Mouse (Mus musculus) midbrain, embryonic 14.5 days (tissue): ENCODE measurements around the gene Hyou1. TPM values are rescaled to one million over a fixed set of nuclear protein-coding genes. Genes with fewer than 3 reads are reported as not detected.
A peak's percentile ranks its signal among the peaks of the same experiment; 100 is the strongest.
"Not testable (repeated sequence)": the region's sequence is repeated elsewhere in the genome, so short reads cannot be mapped to it uniquely, and the experiment has no call there.

Experiments used
- ATAC-seq: fragments of 200-750 bp; cut with Nextera tagmentation; 2 replicates; pipeline ENCODE4 v1.8.0; 2017; ENCODE audit warnings: moderate number of reproducible peaks, moderate library complexity; ENCODE audit not compliant: low FRiP score, low TSS enrichment
- DNase-seq: peaks from one replicate; pipeline ENCODE4 v3.0.0-alpha.2; 2015
- H3K27ac ChIP-seq: fragments of 300-500 bp; sonication (generic); replicated peaks from 2 replicates; pipeline ENCODE4 v1.5.1; 2014; ENCODE audit warnings: mild to moderate bottlenecking, low read depth, low read length, moderate library complexity
- H3K27me3 ChIP-seq: fragments of 300-500 bp; sonication (generic); 2 replicates; pipeline ENCODE4 v1.6.1; 2014; ENCODE audit warnings: low read length, control low read depth, mixed read lengths; ENCODE audit not compliant: control insufficient read depth, insufficient read depth
- H3K36me3 ChIP-seq: fragments of 300-500 bp; sonication (generic); 2 replicates; pipeline ENCODE4 v1.6.1; 2014; ENCODE audit warnings: low read length, control low read depth; ENCODE audit not compliant: control insufficient read depth, insufficient read depth
- H3K4me1 ChIP-seq: fragments of 300-500 bp; sonication (generic); 2 replicates; pipeline ENCODE4 v1.6.1; 2014; ENCODE audit warnings: mild to moderate bottlenecking, antibody characterized with exemption, low read length, control low read depth; ENCODE audit not compliant: control insufficient read depth, insufficient read depth
- H3K4me2 ChIP-seq: fragments of 300-500 bp; sonication (generic); 2 replicates; pipeline ENCODE4 v1.6.1; 2014; ENCODE audit warnings: mild to moderate bottlenecking, low read length, moderate library complexity
- H3K4me3 ChIP-seq: fragments of 300-500 bp; sonication (generic); replicated peaks from 2 replicates; pipeline ENCODE4 v1.5.1; 2014; ENCODE audit warnings: low read depth, low read length
- H3K9ac ChIP-seq: fragments of 300-500 bp; sonication (generic); replicated peaks from 2 replicates; pipeline ENCODE4 v1.6.1; 2014; ENCODE audit warnings: mild to moderate bottlenecking, low read length, moderate library complexity
- H3K9me3 ChIP-seq: fragments of 300-500 bp; sonication (generic); 2 replicates; pipeline ENCODE4 v1.6.1; 2016; ENCODE audit warnings: low read length, control low read depth, mixed read lengths; ENCODE audit not compliant: control insufficient read depth
- WGBS: fragments of 180-500 bp; shearing (Covaris S2); extraction: QIAGEN DNeasy Blood & Tissue Kit; methylation state at CpG from one replicate; pipeline ENCODE4 v1.1.7; 2014; 5-methylcytosine and 5-hydroxymethylcytosine counted together
- polyA plus RNA-seq: library from polyadenylated mRNA; unstranded; fragments of >200 nt; fragmentation: Nextera tagmentation; extraction: Ambion mirVana; gene quantifications from 2 replicates; pipeline ENCODE4 v1.2.1, GENCODE M21; 2014

The Hyou1 gene
- polyA plus RNA-seq = 18.2 and 27.1 TPM in 2 replicates

DNA sequence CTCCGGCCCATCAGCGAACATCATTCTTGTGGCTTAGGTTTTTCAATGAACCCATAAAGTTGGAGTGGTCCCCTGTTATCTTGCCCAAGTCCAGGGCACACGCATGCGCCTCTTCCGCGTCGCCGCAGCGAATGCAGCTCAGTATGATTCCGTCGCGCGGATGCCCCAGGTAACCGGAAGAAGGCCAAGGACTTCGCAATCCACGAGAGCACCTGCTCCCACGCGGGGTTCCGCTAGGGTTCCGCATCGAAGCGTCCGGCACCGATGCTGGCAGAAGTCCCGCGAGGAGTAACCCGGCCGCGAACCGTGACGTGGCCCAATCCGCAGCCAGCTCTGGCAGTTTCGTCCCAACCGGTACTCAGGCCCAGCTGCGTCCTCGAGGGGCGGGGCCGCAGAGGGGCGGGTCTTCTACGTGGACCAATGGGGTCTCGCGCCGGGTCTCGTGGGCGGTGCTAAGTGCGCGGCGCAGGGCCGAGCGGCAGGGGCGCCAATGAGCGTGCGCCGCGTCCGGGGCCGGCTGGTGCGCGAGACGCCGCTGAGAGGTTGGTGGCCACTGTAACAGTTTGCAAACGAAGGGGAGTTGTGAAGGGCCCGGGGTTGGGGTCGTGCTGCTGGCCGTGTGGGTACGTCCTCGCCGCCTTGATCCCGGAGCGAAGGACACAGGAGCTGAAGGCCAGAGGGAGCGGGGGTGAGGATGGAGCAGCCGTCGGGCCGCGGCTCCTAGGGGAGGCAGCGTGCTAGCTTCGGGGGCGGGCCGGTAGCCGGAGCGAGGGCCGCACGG, at the start of gene Hyou1:
Hyou1 (plus strand) TSS at position 437 of the 781 bp plus-strand sequence.
- Histone ChIP-seq H3K9me3 (no peaks in the 10 kb centered on the region), H3K4me1 (peaks cover 21% of the 10 kb centered on the region), H3K4me2 (peak within 1 kb of the TSS; percentile 95), H3K27me3 (no peaks in the 10 kb centered on the region), H3K36me3 (peaks cover 36% of the 10 kb centered on the region), H3K9ac (peak within 1 kb of the TSS; percentile 91), H3K27ac (peak within 1 kb of the TSS; percentile 90), H3K4me3 (peak within 1 kb of the TSS; percentile 88)
- WGBS = under 1% methylated on average over 83 of the region's 83 CpGs
- peak; percentile 99 for DNase-seq
- ATAC-seq = peak; percentile 99

DNA sequence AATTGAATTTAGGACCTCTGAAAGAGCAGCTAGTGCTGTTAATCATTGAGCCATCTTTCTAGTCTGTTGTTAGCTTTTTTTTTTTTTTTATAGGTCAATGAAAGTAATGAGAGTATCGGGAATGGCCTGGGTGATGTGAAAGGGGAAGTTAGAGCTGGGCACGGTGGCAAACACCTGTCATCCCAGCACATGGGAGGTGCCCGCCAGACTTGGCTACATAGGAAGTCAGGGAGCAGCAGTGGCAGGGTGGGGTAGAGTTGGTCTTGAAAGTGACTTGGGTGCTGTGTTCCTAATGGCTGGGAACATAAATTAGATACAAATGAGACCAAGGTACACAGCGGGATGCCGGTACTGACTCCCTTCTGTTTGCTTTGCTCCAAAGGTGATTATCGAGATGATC, 48.6 kb upstream of the Hyou1 start:
- Histone ChIP-seq H3K27ac (no peak overlapping the region), H3K36me3 (peaks cover 42% of the 10 kb centered on the region), H3K9me3 (no peaks in the 10 kb centered on the region), H3K4me1 (peaks cover 12% of the 10 kb centered on the region), H3K4me3 (no peak overlapping the region), H3K4me2 (no peak overlapping the region), H3K27me3 (no peaks in the 10 kb centered on the region), H3K9ac (no peak overlapping the region)
- ATAC-seq = no peak
- 94% methylated on average over 6 of the region's 6 CpGs for WGBS
- no peak for DNase-seq

DNA sequence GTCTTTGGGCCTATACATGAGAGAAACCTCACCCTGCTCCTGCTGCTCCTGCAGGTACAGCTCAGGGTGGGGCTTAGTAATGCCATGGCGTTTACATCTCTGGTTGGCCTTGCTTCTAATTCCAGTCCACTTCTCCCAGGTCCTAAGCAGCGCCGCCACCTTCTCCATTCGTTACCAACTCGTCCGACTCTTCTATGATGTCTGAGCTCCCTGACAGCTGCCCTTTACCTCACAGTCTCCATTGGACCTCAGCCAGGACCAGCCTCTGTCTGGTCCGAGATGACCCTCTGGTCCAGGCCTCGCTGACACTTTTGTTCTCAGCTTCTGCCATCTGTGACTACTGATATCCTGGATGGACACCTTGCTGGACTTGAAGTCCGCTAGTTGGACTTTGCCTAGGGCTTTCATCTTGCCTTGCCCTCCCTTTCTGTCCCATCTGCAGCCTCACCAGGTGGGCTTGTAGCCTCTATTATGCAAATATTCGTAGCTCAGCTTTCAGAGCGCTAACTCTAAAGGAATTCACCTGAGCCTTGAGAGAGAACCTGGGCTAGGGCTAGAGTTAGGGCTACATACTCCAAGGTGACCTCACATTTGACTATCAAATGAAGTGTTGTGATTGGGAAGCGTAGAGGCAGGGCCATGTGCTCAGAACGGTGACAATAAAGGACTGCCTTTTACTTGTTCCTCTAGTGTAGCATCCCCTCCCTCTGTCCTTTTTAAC, 46.2 kb upstream of the Hyou1 start:
- peaks cover 47% of the 10 kb centered on the region for H3K36me3 ChIP-seq

DNA sequence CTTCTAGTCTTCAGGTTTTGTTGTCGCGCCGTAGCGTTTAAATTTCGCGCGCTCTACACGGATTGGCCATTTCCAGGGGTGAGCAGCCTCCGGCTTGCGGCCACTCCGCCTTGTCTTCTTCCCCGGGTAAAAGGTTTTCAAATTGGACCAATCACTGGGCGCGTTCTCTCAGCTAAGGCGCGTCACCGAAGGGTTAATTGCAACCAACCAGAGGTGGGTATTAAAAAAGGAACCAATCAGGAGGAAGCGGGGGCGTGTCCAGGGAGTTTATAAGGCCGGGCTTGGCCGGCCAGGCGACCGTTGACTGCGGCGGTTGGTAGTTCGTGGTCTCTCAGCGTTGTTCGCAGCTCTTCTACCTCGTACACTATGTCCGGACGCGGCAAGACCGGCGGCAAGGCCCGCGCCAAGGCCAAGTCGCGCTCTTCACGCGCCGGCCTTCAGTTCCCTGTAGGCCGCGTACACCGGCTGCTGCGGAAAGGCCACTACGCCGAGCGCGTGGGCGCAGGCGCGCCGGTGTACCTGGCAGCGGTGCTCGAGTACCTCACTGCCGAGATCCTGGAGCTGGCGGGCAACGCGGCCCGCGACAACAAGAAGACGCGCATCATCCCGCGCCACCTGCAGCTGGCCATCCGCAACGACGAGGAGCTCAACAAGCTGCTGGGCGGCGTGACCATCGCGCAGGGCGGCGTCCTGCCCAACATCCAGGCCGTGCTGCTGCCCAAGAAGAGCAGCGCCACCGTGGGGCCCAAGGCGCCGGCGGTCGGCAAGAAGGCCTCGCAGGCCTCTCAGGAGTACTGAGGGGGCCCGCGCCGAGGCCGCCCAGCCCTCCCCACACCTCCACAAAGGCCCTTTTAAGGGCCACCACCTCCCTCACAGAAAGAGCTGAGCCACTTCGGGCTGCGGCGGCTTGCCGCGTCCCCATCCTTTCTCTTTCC, 44.6 kb upstream of the Hyou1 start, which contains the start of gene H2afx:
H2afx (plus strand) TSS at position 299 of the 935 bp plus-strand sequence.
- ATAC-seq = peak; percentile 97
- under 1% methylated on average over 91 of the region's 91 CpGs for WGBS

More for the DNA sequence above, 46.2 kb upstream of the Hyou1 start:
- H3K4me2 ChIP-seq = no peak overlapping the region
- H3K27me3 ChIP-seq = no peaks in the 10 kb centered on the region
- no peaks in the 10 kb centered on the region for H3K9me3 ChIP-seq
- no peak overlapping the region for H3K9ac ChIP-seq
- peaks cover 16% of the 10 kb centered on the region for H3K4me1 ChIP-seq
- no peak overlapping the region for H3K4me3 ChIP-seq
- 96% methylated on average over 13 of the region's 13 CpGs for WGBS
- no peak overlapping the region for H3K27ac ChIP-seq
- ATAC-seq = no peak
- DNase-seq = no peak

DNA sequence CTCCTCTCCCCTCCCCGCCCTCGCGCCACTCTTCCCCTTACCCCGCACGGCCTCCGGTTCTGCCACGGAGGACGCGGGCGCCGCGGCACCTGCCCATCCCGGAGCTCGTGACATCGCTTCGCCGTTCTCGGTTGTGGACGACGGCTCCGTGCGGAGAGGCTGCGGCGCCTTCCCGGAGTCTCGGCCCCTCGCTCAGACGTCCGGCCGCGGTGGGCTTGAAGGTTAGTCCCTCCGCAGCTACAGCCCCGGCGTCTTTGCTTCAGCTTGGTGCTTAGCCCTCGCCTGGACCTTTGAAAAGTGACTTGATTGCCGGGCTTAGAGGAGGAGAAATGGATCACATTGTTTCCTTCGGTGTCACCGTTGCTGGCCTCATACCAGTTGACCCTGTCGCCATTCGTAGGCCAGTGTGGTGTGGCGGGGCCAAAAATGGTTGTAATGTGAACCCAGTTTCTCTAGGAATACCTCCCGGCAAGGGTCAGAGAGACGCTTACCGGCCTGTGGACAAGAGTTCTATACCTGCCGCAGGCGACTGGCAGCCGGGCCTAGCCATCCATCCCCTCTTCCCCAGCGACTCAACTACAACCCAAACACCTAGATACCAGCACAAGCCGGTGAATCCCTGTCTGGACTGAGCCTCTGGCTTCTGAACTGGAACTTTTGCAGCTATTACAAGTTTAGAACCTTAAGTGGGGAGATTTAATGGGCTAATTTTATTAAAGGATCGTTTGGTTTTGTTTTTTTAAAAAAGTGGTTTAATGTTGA, 43.8 kb upstream of the Hyou1 start:
- peak overlapping the region; percentile 91 for H3K9ac ChIP-seq
- peak overlapping the region; percentile 89 for H3K27ac ChIP-seq
- ATAC-seq (no peak; the same call in 1 of the 2 replicates), DNase-seq (peak; percentile 40)
- H3K4me2 ChIP-seq = peak overlapping the region; percentile 94
- H3K9me3 ChIP-seq = no peaks in the 10 kb centered on the region
- H3K36me3 ChIP-seq = peaks cover 32% of the 10 kb centered on the region
- peaks cover 13% of the 10 kb centered on the region for H3K4me1 ChIP-seq
- H3K27me3 ChIP-seq = no peaks in the 10 kb centered on the region
- under 1% methylated on average over 50 of the region's 50 CpGs for WGBS
- H3K4me3 ChIP-seq = peak overlapping the region; percentile 83

More for the DNA sequence above, 44.6 kb upstream of the Hyou1 start, which contains the start of gene H2afx:
- Histone ChIP-seq H3K27me3 (no peaks in the 10 kb centered on the region), H3K9ac (peak within 1 kb of the TSS; percentile 91), H3K36me3 (peaks cover 38% of the 10 kb centered on the region), H3K4me2 (peak within 1 kb of the TSS; percentile 94), H3K4me1 (peaks cover 13% of the 10 kb centered on the region), H3K4me3 (peak within 1 kb of the TSS; percentile 83), H3K27ac (peak within 1 kb of the TSS; percentile 89), H3K9me3 (no peaks in the 10 kb centered on the region)
- DNase-seq = peak; percentile 99

DNA sequence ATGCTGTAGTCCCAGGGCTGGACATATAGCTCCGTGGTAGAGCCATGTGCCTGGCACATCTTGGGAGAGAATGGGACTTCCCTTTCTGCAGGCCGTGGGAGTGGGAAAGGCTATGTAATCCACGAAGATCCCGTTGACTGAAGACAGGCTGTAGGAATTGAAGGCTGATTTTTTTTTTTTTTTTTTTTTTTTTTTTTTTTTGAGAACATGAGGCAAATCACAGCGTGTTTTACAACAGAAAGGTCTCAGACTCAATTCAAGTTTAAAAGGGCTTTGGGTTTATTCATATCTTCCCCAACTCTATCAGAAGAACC, 43.2 kb upstream of the Hyou1 start:
- H3K36me3 ChIP-seq = peaks cover 31% of the 10 kb centered on the region

DNA sequence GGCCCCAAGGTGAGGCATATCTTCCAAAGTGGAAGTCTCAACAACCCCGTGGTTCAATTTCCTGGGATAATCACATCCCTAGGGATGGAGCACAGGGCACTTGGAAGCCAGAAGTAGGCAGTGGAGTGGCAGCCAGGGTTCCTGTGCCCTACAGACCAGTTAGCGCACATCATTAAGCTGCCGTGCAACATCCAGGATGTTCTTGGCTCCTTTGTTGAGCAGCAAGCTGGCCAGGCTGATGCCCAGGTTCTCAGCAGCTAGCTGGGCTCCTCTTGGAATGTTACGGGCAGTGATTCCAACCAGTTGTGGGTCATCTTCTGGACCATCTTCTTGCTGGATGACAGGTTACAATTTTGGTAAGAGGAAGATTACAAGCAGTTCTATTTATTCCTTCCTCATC, 42.8 kb upstream of the Hyou1 start:
- not testable (repeated sequence) for ATAC-seq

More for the DNA sequence above, 43.2 kb upstream of the Hyou1 start:
- DNase-seq (peak; percentile 24), ATAC-seq (no peak)
- Histone ChIP-seq H3K9ac (peak overlapping the region; percentile 91), H3K4me1 (peaks cover 13% of the 10 kb centered on the region), H3K9me3 (no peaks in the 10 kb centered on the region), H3K27ac (peak overlapping the region; percentile 89), H3K4me3 (peak overlapping the region; percentile 83), H3K27me3 (no peaks in the 10 kb centered on the region), H3K4me2 (peak overlapping the region; percentile 94)
- 4% methylated on average over 5 of the region's 5 CpGs for WGBS

More for the DNA sequence above, 42.8 kb upstream of the Hyou1 start:
- not testable (repeated sequence) for H3K9ac ChIP-seq, H3K27me3 ChIP-seq, H3K27ac ChIP-seq, H3K9me3 ChIP-seq, DNase-seq
- H3K36me3 ChIP-seq = peaks cover 28% of the 10 kb centered on the region
- H3K4me2 ChIP-seq = peak overlapping the region; percentile 94
- peak overlapping the region; percentile 83 for H3K4me3 ChIP-seq
- WGBS = 30% methylated on average over 4 of the region's 4 CpGs
- H3K4me1 ChIP-seq = peaks cover 13% of the 10 kb centered on the region
